Mouse (Mus musculus): ENCODE results near the gene Dnajb11.

- TF ChIP-seq CTCF (IDR thresholded peaks at IDR 0.05; ENCODE audit: borderline replicate concordance, insufficient read depth, low read depth, low read length) (no peak), POLR2A (IDR thresholded peaks at IDR 0.05; ENCODE audit: borderline replicate concordance, insufficient read depth, low read length) (no peak)
Measured at GRCm38 (mm10) chr16:22878716-22879115, 21.1 kb downstream of the Dnajb11 start.

Data from cerebellum, adult 2 months (tissue).